Mouse (Mus musculus): ENCODE measurements around the gene Fuca1.

DNA sequence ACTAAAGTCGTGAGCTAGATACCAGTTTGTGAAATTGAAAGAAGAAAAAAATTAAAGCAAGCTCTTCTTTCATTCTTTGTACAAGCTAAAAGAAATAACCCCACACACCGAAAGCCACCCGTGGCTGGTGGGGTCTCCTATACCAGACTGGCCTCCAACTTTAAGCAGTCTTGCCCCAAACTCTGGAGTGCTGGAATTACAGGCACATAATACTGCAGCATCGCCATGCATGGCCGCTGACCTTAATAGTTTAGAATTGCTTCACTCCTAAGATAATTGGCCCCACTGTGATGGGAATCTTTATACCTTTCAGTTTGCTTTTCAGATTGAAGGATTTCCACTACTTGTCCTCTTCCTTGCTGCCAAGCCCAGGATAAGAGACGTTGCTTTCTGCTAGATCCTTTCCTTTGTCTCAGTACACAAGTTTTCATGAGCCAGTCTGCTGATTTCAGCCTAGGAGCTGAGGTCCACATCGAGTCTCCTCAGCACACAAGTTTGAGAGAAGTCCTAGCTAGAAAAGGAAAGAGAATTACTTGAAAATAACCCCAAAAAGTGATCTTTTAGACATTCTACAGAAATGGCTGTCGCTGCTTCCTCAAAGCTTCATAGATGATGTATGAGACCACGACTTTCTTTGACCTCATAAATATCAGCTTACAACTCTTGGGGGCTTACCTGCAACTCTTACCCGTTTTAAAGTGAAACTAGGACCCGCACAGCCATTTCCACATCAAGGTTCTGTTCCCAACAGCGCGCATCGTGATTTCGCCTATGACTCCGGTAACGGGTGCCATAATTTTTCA is 47.7 kb upstream of the Fuca1 start:
- no peak for TF ChIP-seq POLR2A (IDR thresholded peaks at IDR 0.05; ENCODE audit: insufficient read depth, low read depth, low read length)
- TF ChIP-seq CTCF (IDR thresholded peaks at IDR 0.05) = no peak
